Mouse (Mus musculus) bone marrow, adult 2 months (tissue): ENCODE data around the gene Mogs.
A peak's percentile ranks its signal among the peaks of the same experiment; 100 is the strongest.

ENCODE experiments used
- CTCF ChIP-seq: fragments of 200-500 bp; IDR thresholded peaks from 2 replicates; pipeline ENCODE4 v1.5.1; 2011; ENCODE audit warnings: low read length, control low read depth; ENCODE audit not compliant: control insufficient read depth, insufficient read depth
- POLR2A ChIP-seq: fragments of 200-500 bp; IDR thresholded peaks from 2 replicates; pipeline ENCODE4 v1.6.1; 2011; ENCODE audit warnings: low read depth, mild to moderate bottlenecking, control low read depth, low read length, borderline replicate concordance; ENCODE audit not compliant: control insufficient read depth

DNA sequence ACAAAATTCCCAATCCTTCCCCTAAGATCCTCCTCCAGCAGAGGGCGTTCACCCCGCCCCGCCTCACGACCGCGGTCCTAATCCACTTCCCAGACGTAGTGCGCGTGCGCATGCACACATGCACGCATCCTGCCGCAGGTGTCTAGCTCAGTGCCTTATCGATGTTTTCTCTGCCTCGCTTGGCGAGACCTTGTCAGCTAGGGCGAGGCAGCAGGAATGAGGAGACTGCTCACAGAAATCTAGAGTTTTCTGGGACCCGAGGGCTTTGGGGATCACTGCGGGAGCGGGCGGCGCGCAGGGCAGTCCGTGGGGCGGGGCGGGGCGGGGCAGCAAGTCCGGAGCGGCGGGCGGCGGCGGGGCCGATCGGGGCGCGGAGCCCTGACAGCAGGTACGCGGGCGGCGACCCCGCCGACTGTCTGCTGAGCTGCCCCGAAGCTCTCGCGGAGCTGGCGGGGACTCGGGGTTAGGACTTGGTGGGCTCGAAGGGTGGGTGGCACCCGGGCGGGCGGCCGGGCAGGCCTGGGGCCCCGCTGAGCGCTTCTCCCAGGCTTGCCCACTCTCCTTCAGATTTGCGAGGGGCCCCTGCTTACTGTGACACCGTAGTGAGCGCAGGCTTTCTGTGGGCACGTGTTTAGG lies 50.4 kb downstream of the Mogs start, which contains the start of gene Dctn1:
- TF ChIP-seq CTCF: peak; percentile 91
- TF ChIP-seq POLR2A: peak; percentile 78; the same call in 1 of the 2 replicates
